Mouse (Mus musculus) erythroblast, embryonic 14.5 days (primary cell): ENCODE measurements around the gene Myo1d.

Experiments used
- GATA1 ChIP-seq: IDR thresholded peaks from 2 replicates; pipeline ENCODE4 v1.6.1; 2012; ENCODE audit warnings: low read length, inconsistent platforms, mixed read lengths
- TAL1 ChIP-seq: IDR thresholded peaks from 3 replicates; pipeline ENCODE4 v1.6.1; 2012; ENCODE audit warnings: low read length, inconsistent platforms, mixed read lengths

DNA sequence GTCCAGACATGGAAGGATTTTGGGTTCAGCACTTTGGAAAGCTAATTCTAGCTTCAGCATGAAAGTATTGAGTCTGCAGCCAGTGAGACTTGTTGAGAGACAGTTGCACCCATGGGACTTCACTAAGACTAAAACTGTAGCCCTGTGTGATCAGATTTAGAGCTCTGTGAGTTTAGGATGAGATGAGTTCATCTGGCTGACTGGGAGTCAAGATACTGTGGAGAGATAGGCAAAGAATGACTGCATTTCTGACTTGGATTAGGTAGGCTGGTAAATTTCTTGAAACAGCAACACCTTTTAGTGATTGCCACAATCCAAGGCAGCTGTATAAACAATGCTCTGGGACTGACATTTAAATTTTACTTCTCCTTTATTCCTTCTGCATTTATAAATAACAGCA, 61.8 kb downstream of the Myo1d start:
- no peak for TF ChIP-seq GATA1
- TF ChIP-seq TAL1, result no peak
